Mouse (Mus musculus): ENCODE measurements around the gene Rassf4. TPM values are rescaled to one million over a fixed set of nuclear protein-coding genes. Genes with fewer than 3 reads are reported as not detected.

Gene Rassf4
- polyA plus RNA-seq, 1 experiment from 2014 or later, result 19.4 TPM

GRCm38 (mm10) chr6:116637496-116637895 lies 36.3 kb downstream of the Rassf4 start:
- WGBS, result 93% methylated on average over 5 of the region's 5 CpGs
- no peak for DNase-seq
- no peaks in the 10 kb centered on the region; the same call in 1 of the 2 replicates for H3K36me3 ChIP-seq (ENCODE audit: control insufficient read depth, insufficient read depth, low read length)
- H3K4me1 ChIP-seq (ENCODE audit: control insufficient read depth, insufficient read depth, low read length), result no peaks in the 10 kb centered on the region
- no peak overlapping the region for H3K4me2 ChIP-seq (ENCODE audit: low read length)
- H3K27me3 ChIP-seq (ENCODE audit: control insufficient read depth, insufficient read depth, low read length), result no peaks in the 10 kb centered on the region
- ATAC-seq (ENCODE audit: low FRiP score, low TSS enrichment), result no peak
- no peak overlapping the region for H3K9ac ChIP-seq (replicated peaks; ENCODE audit: low read length)
- H3K4me3 ChIP-seq (replicated peaks; ENCODE audit: low read depth, low read length), result no peak overlapping the region
- H3K27ac ChIP-seq (replicated peaks; ENCODE audit: low read depth, low read length), result no peak overlapping the region
- H3K9me3 ChIP-seq (ENCODE audit: control insufficient read depth, low read length), result no peaks in the 10 kb centered on the region

- no peaks in the 10 kb centered on the region for H3K27me3 ChIP-seq (ENCODE audit: control insufficient read depth, insufficient read depth, low read length)
- H3K4me3 ChIP-seq (replicated peaks; ENCODE audit: low read depth, low read length), result no peak overlapping the region
- no peak overlapping the region for H3K4me2 ChIP-seq (ENCODE audit: low read length)
- DNase-seq, result no peak
- H3K9me3 ChIP-seq (ENCODE audit: control insufficient read depth, low read length), result no peaks in the 10 kb centered on the region
- no peak overlapping the region for H3K27ac ChIP-seq (replicated peaks; ENCODE audit: low read depth, low read length)
- ATAC-seq (ENCODE audit: low FRiP score, low TSS enrichment), result no peak
- no peaks in the 10 kb centered on the region; the same call in 1 of the 2 replicates for H3K36me3 ChIP-seq (ENCODE audit: control insufficient read depth, insufficient read depth, low read length)
- no peaks in the 10 kb centered on the region for H3K4me1 ChIP-seq (ENCODE audit: control insufficient read depth, insufficient read depth, low read length)
- WGBS, result 88% methylated on average over 9 of the region's 9 CpGs
- H3K9ac ChIP-seq (replicated peaks; ENCODE audit: low read length), result no peak overlapping the region
Observed at GRCm38 (mm10) chr6:116636581-116637235, 37.0 kb downstream of the Rassf4 start.

GRCm38 (mm10) chr6:116635251-116636180 lies 38.2 kb downstream of the Rassf4 start:
- Histone ChIP-seq H3K27ac (replicated peaks; ENCODE audit: low read depth, low read length) (no peak overlapping the region), H3K4me2 (ENCODE audit: low read length) (no peak overlapping the region), H3K9ac (replicated peaks; ENCODE audit: low read length) (no peak overlapping the region), H3K4me1 (ENCODE audit: control insufficient read depth, insufficient read depth, low read length) (no peaks in the 10 kb centered on the region), H3K4me3 (replicated peaks; ENCODE audit: low read depth, low read length) (no peak overlapping the region), H3K27me3 (ENCODE audit: control insufficient read depth, insufficient read depth, low read length) (no peaks in the 10 kb centered on the region), H3K36me3 (ENCODE audit: control insufficient read depth, insufficient read depth, low read length) (no peaks in the 10 kb centered on the region; the same call in 1 of the 2 replicates), H3K9me3 (ENCODE audit: control insufficient read depth, low read length) (no peaks in the 10 kb centered on the region)
- 86% methylated on average over 10 of the region's 10 CpGs for WGBS
- DNase-seq (no peak), ATAC-seq (ENCODE audit: low FRiP score, low TSS enrichment) (no peak)

GRCm38 (mm10) chr6:116633741-116634695 lies 39.7 kb downstream of the Rassf4 start:
- H3K36me3 ChIP-seq (ENCODE audit: control insufficient read depth, insufficient read depth, low read length), result no peaks in the 10 kb centered on the region; the same call in 1 of the 2 replicates
- 92% methylated on average over 17 of the region's 17 CpGs for WGBS
- DNase-seq (no peak), ATAC-seq (ENCODE audit: low FRiP score, low TSS enrichment) (no peak)
- H3K27ac ChIP-seq (replicated peaks; ENCODE audit: low read depth, low read length), result no peak overlapping the region
- no peaks in the 10 kb centered on the region for H3K9me3 ChIP-seq (ENCODE audit: control insufficient read depth, low read length)
- H3K4me1 ChIP-seq (ENCODE audit: control insufficient read depth, insufficient read depth, low read length), result no peaks in the 10 kb centered on the region; the same call in 1 of the 2 replicates
- no peak overlapping the region for H3K4me3 ChIP-seq (replicated peaks; ENCODE audit: low read depth, low read length)
- H3K27me3 ChIP-seq (ENCODE audit: control insufficient read depth, insufficient read depth, low read length), result no peaks in the 10 kb centered on the region
- no peak overlapping the region for H3K9ac ChIP-seq (replicated peaks; ENCODE audit: low read length)
- no peak overlapping the region for H3K4me2 ChIP-seq (ENCODE audit: low read length)

GRCm38 (mm10) chr6:116632129-116632528 lies 41.6 kb downstream of the Rassf4 start:
- no peak overlapping the region for H3K4me2 ChIP-seq (ENCODE audit: low read length)
- H3K4me1 ChIP-seq (ENCODE audit: control insufficient read depth, insufficient read depth, low read length), result peaks cover 3% of the 10 kb centered on the region
- no peaks in the 10 kb centered on the region for H3K9me3 ChIP-seq (ENCODE audit: control insufficient read depth, low read length)
- DNase-seq, result peak; percentile 76
- no peak overlapping the region for H3K4me3 ChIP-seq (replicated peaks; ENCODE audit: low read depth, low read length)
- no peaks in the 10 kb centered on the region for H3K27me3 ChIP-seq (ENCODE audit: control insufficient read depth, insufficient read depth, low read length)
- H3K27ac ChIP-seq (replicated peaks; ENCODE audit: low read depth, low read length), result no peak overlapping the region
- no peak for ATAC-seq (ENCODE audit: low FRiP score, low TSS enrichment)
- no peak overlapping the region for H3K9ac ChIP-seq (replicated peaks; ENCODE audit: low read length)
- H3K36me3 ChIP-seq (ENCODE audit: control insufficient read depth, insufficient read depth, low read length), result 0 out of 2 replicates have a peak, but pooled peaks cover under 1% of the 10 kb centered on the region
- WGBS, result 51% methylated on average over 1 of the region's 1 CpGs

GRCm38 (mm10) chr6:116629766-116630165 lies 44.0 kb downstream of the Rassf4 start:
- H3K27me3 ChIP-seq (ENCODE audit: control insufficient read depth, insufficient read depth, low read length), result no peaks in the 10 kb centered on the region
- DNase-seq (peak; percentile 12), ATAC-seq (ENCODE audit: low FRiP score, low TSS enrichment) (no peak)
- H3K4me3 ChIP-seq (replicated peaks; ENCODE audit: low read depth, low read length), result no peak overlapping the region
- H3K27ac ChIP-seq (replicated peaks; ENCODE audit: low read depth, low read length), result no peak overlapping the region
- H3K4me2 ChIP-seq (ENCODE audit: low read length), result no peak overlapping the region
- 94% methylated on average over 10 of the region's 10 CpGs for WGBS
- H3K4me1 ChIP-seq (ENCODE audit: control insufficient read depth, insufficient read depth, low read length), result peaks cover 5% of the 10 kb centered on the region
- H3K36me3 ChIP-seq (ENCODE audit: control insufficient read depth, insufficient read depth, low read length), result peaks cover 20% of the 10 kb centered on the region
- no peaks in the 10 kb centered on the region for H3K9me3 ChIP-seq (ENCODE audit: control insufficient read depth, low read length)
- no peak overlapping the region for H3K9ac ChIP-seq (replicated peaks; ENCODE audit: low read length)

GRCm38 (mm10) chr6:116628539-116629171 lies 45.1 kb downstream of the Rassf4 start, which contains the start of gene Zfp422:
Gene Zfp422 (minus strand): TSS chr6:116628999.
- Histone ChIP-seq H3K27ac (replicated peaks; ENCODE audit: low read depth, low read length) (peak within 1 kb of the TSS; percentile 96), H3K27me3 (ENCODE audit: control insufficient read depth, insufficient read depth, low read length) (no peaks in the 10 kb centered on the region), H3K4me3 (replicated peaks; ENCODE audit: low read depth, low read length) (peak within 1 kb of the TSS; percentile 90), H3K4me2 (ENCODE audit: low read length) (peak within 1 kb of the TSS; percentile 82), H3K9ac (replicated peaks; ENCODE audit: low read length) (peak within 1 kb of the TSS; percentile 98), H3K36me3 (ENCODE audit: control insufficient read depth, insufficient read depth, low read length) (peaks cover 25% of the 10 kb centered on the region), H3K4me1 (ENCODE audit: control insufficient read depth, insufficient read depth, low read length) (peaks cover 5% of the 10 kb centered on the region), H3K9me3 (ENCODE audit: control insufficient read depth, low read length) (no peaks in the 10 kb centered on the region)
- ATAC-seq (ENCODE audit: low FRiP score, low TSS enrichment) (peak; percentile 94), DNase-seq (peak; percentile 95)
- WGBS, result under 1% methylated on average over 56 of the region's 56 CpGs

- 14% methylated on average over 9 of the region's 9 CpGs for WGBS
- peak overlapping the region; percentile 82 for H3K4me2 ChIP-seq (ENCODE audit: low read length)
- peak overlapping the region; percentile 96 for H3K27ac ChIP-seq (replicated peaks; ENCODE audit: low read depth, low read length)
- DNase-seq, result no peak
- no peak for ATAC-seq (ENCODE audit: low FRiP score, low TSS enrichment)
- H3K9me3 ChIP-seq (ENCODE audit: control insufficient read depth, low read length), result no peaks in the 10 kb centered on the region
- peaks cover 5% of the 10 kb centered on the region for H3K4me1 ChIP-seq (ENCODE audit: control insufficient read depth, insufficient read depth, low read length)
- H3K36me3 ChIP-seq (ENCODE audit: control insufficient read depth, insufficient read depth, low read length), result peaks cover 25% of the 10 kb centered on the region
- peak overlapping the region; percentile 98 for H3K9ac ChIP-seq (replicated peaks; ENCODE audit: low read length)
- H3K4me3 ChIP-seq (replicated peaks; ENCODE audit: low read depth, low read length), result peak overlapping the region; percentile 90
- no peaks in the 10 kb centered on the region for H3K27me3 ChIP-seq (ENCODE audit: control insufficient read depth, insufficient read depth, low read length)
Observed at GRCm38 (mm10) chr6:116628095-116628494, 45.7 kb downstream of the Rassf4 start.
